Mouse (Mus musculus) midbrain, embryonic 12.5 days (tissue): ENCODE measurements at regions not wholly inside any gene's neighbourhood (a gene's known extent, or its start where the extent isn't known, plus 50 kb on each side); places are given as distances from the start of the nearest gene placed in this dataset.

Source experiments
- ATAC-seq: fragments of 200-750 bp; cut with Nextera tagmentation; 2 replicates; pipeline ENCODE4 v1.8.0; 2017; ENCODE audit warnings: low read depth, moderate TSS enrichment, moderate library complexity; ENCODE audit not compliant: low FRiP score
- H3K27ac ChIP-seq: fragments of 300-500 bp; sonication (generic); replicated peaks from 2 replicates; pipeline ENCODE4 v1.5.1; 2016; ENCODE audit warnings: mild to moderate bottlenecking
- H3K27me3 ChIP-seq: fragments of 300-500 bp; sonication (generic); 2 replicates; pipeline ENCODE4 v1.6.1; 2016; ENCODE audit warnings: mild to moderate bottlenecking
- H3K36me3 ChIP-seq: fragments of 300-500 bp; sonication (generic); 2 replicates; pipeline ENCODE4 v1.6.1; 2016
- H3K4me1 ChIP-seq: fragments of 300-500 bp; sonication (generic); 2 replicates; pipeline ENCODE4 v1.6.1; 2016
- H3K4me2 ChIP-seq: fragments of 300-500 bp; sonication (generic); replicated peaks from 2 replicates; pipeline ENCODE4 v1.6.1; 2016; ENCODE audit warnings: mild to moderate bottlenecking, moderate library complexity
- H3K4me3 ChIP-seq: fragments of 300-500 bp; sonication (generic); 2 replicates; pipeline ENCODE4 v1.5.1; 2016; ENCODE audit warnings: mild to moderate bottlenecking
- H3K9ac ChIP-seq: fragments of 300-500 bp; sonication (generic); replicated peaks from 2 replicates; pipeline ENCODE4 v1.6.1; 2016; ENCODE audit warnings: mild to moderate bottlenecking, moderate library complexity
- H3K9me3 ChIP-seq: fragments of 300-500 bp; sonication (generic); 2 replicates; pipeline ENCODE4 v1.6.1; 2016; ENCODE audit warnings: mild to moderate bottlenecking
- WGBS: fragments of 180-500 bp; shearing (Covaris S2); methylation state at CpG from one replicate; pipeline ENCODE4 v1.1.7; 2016; 5-methylcytosine and 5-hydroxymethylcytosine counted together

DNA sequence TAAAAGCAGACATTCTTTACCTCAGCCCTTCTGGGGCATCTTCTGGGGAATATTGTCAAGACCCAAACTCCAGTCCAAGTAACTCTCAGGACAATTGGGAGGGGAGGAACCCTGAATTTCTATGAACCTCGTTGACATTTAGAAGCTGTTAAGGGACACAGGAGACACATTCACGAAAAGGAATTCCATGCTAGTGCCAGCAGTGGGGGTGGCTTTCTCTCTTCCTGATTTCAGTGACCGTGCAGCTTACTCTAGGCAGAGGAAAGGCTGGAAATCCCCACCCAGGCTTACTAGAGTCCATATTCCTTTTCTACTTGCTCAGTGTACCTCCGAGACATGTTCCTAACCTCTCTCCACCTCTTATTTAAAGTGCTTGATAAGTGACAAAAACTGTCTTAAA lies 239.9 kb upstream of the Tgfbr2 start:
- no peak overlapping the region for H3K4me3 ChIP-seq
- ATAC-seq, result no peak
- H3K4me1 ChIP-seq, result no peaks in the 10 kb centered on the region
- H3K27ac ChIP-seq, result no peak overlapping the region
- H3K9me3 ChIP-seq, result no peaks in the 10 kb centered on the region
- 83% methylated on average over 4 of the region's 4 CpGs for WGBS
- H3K27me3 ChIP-seq, result no peaks in the 10 kb centered on the region
- H3K36me3 ChIP-seq, result no peaks in the 10 kb centered on the region
- H3K4me2 ChIP-seq, result no peak overlapping the region
- no peak overlapping the region for H3K9ac ChIP-seq

DNA sequence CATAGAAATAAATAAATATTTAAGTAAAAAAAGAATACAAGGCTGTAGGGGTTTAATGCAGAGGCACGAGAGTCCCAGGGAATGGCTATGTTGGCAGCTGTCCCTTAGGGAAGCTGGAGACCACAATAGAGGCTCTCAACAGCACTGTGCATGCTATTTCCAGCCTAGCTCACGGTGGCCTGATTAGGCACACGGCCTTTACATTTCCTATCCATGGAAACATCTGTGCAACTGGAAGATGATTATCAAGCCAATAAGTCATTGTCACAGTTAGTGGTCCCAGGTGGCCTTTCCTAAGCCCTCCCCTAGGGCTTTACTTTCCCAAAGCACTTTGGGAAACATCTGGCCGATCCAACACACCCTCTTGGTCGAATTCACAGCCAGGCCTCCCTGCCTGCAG lies 235.9 kb upstream of the Tgfbr2 start:
- Histone ChIP-seq H3K9ac (no peak overlapping the region), H3K27me3 (no peaks in the 10 kb centered on the region), H3K4me3 (no peak overlapping the region), H3K36me3 (no peaks in the 10 kb centered on the region), H3K4me1 (no peaks in the 10 kb centered on the region), H3K9me3 (0 out of 2 replicates have a peak, but pooled peaks cover 5% of the 10 kb centered on the region), H3K27ac (no peak overlapping the region), H3K4me2 (no peak overlapping the region)
- WGBS, result 86% methylated on average over 5 of the region's 5 CpGs
- ATAC-seq, result no peak

DNA sequence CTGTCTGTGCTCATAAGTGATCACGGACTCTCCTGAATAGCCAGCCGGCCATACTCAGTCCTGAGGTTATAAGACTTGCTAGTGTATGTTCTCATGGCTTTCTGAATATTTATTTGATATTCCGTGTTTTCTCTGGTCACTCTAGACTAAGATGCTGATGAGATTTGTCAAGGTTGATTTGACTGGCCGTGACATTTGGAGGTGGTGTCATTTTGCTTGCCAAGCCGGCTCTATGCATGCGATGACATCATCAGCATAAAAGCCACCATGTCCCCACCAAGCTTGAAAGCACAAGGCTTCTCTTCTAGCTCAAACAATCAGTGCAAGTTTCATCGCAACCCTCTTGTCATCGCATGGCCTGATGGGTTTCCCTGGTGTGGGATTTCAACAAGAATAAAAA lies 235.3 kb upstream of the Tgfbr2 start:
- H3K9ac ChIP-seq, result no peak overlapping the region
- 90% methylated on average over 8 of the region's 8 CpGs for WGBS
- H3K27ac ChIP-seq, result no peak overlapping the region
- H3K27me3 ChIP-seq, result no peaks in the 10 kb centered on the region
- no peaks in the 10 kb centered on the region for H3K4me1 ChIP-seq
- no peak overlapping the region for H3K4me3 ChIP-seq
- no peak overlapping the region for H3K4me2 ChIP-seq
- no peaks in the 10 kb centered on the region for H3K36me3 ChIP-seq
- ATAC-seq, result no peak
- 0 out of 2 replicates have a peak, but pooled peaks cover 5% of the 10 kb centered on the region for H3K9me3 ChIP-seq

DNA sequence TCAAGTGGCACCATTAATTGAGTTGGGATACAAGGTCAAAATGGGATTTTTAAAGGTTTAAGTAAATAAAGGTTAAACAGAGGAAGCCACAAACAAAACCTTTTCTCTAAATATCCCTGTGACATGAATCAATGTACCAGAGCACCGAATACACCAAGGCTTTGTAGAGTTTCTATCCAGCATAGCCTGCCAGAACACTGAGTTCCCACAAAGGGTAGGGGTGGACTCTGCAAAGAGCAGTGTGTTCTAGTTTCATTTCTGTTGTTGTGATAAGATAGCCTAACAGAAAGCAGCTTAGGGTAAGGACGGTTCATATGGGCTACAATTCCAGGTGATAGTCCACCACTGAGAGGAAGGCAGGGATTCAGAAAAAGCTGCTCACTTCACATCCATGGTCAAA lies 233.0 kb upstream of the Tgfbr2 start:
- Histone ChIP-seq H3K9me3 (0 out of 2 replicates have a peak, but pooled peaks cover 5% of the 10 kb centered on the region), H3K4me2 (no peak overlapping the region), H3K27ac (no peak overlapping the region), H3K36me3 (no peaks in the 10 kb centered on the region), H3K4me1 (no peaks in the 10 kb centered on the region), H3K4me3 (no peak overlapping the region), H3K27me3 (no peaks in the 10 kb centered on the region), H3K9ac (no peak overlapping the region)
- no peak for ATAC-seq
- WGBS, result 93% methylated on average over 2 of the region's 2 CpGs

DNA sequence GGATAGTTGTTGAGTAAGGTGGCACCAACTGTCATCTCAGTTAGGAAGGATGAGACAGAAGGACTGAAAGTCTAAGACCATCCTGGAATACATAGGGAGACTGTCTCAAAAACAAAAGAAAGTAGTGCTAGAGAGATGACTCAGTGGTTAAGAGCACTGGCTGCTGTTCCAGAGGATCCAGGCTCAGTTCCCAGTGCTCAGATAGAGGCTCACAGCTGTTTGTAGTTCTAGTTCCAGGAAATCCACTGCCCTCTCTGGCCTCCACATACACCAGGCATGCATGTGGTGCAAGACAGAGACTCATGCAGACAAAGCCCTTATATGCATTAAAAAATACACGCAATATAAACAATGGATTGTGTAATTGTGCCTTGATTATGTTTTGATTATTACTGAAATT lies 229.9 kb upstream of the Tgfbr2 start:
- no peaks in the 10 kb centered on the region for H3K27me3 ChIP-seq
- 0 out of 2 replicates have a peak, but pooled peaks cover 5% of the 10 kb centered on the region for H3K9me3 ChIP-seq
- no peaks in the 10 kb centered on the region for H3K4me1 ChIP-seq
- no peak for ATAC-seq
- H3K27ac ChIP-seq, result no peak overlapping the region
- H3K4me3 ChIP-seq, result no peak overlapping the region
- H3K9ac ChIP-seq, result no peak overlapping the region
- H3K36me3 ChIP-seq, result no peaks in the 10 kb centered on the region
- H3K4me2 ChIP-seq, result no peak overlapping the region
- WGBS, result 92% methylated on average over 1 of the region's 1 CpGs

DNA sequence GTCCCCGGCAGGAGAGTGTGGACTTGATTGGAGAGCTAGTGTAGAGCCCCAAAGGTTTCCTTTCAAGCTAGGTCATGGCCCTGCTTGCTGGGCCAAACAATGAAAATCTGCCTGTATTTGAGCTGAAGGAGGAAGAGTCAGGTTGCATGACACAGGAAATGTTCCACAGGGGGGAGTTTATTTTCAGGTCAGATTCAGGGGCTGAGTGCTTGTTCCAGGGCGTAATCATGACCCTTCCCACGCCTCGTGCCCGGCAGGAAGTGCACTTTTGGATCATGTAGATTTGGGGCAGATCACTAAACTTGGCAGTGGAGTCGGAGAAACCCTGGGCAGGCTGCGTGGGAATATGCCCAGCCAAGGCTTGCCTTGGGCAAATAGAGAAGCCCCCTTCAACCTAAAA lies 226.7 kb upstream of the Tgfbr2 start:
- H3K4me3 ChIP-seq, result no peak overlapping the region
- H3K36me3 ChIP-seq, result no peaks in the 10 kb centered on the region
- no peak for ATAC-seq
- H3K9me3 ChIP-seq, result no peaks in the 10 kb centered on the region
- H3K27ac ChIP-seq, result no peak overlapping the region
- no peaks in the 10 kb centered on the region for H3K27me3 ChIP-seq
- H3K9ac ChIP-seq, result no peak overlapping the region
- 76% methylated on average over 7 of the region's 7 CpGs for WGBS
- no peak overlapping the region for H3K4me2 ChIP-seq
- H3K4me1 ChIP-seq, result no peaks in the 10 kb centered on the region

DNA sequence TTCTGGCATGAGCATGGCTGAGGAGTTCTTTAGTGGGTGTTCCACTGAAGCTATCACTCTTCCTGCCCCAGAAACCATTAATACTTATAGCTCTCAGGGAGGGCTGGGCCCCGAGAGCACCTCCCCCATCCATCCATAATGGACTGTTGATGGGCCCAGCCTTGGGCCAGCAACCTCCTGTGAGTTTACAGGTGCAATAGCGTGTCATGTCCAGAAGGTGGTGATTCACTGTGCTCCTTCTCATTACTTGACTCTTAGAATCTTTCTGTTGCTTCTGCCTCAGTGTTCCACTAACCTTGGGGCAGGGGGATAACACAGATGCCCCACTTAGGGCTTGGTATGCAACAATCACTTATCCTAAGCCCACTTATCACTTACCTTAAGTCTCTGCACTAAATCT lies 225.1 kb upstream of the Tgfbr2 start:
- H3K4me1 ChIP-seq, result no peaks in the 10 kb centered on the region
- no peak for ATAC-seq
- H3K36me3 ChIP-seq, result no peaks in the 10 kb centered on the region
- H3K9ac ChIP-seq, result no peak overlapping the region
- no peak overlapping the region for H3K4me2 ChIP-seq
- 59% methylated on average over 2 of the region's 2 CpGs for WGBS
- no peaks in the 10 kb centered on the region for H3K9me3 ChIP-seq
- no peaks in the 10 kb centered on the region for H3K27me3 ChIP-seq
- no peak overlapping the region for H3K4me3 ChIP-seq
- H3K27ac ChIP-seq, result no peak overlapping the region

DNA sequence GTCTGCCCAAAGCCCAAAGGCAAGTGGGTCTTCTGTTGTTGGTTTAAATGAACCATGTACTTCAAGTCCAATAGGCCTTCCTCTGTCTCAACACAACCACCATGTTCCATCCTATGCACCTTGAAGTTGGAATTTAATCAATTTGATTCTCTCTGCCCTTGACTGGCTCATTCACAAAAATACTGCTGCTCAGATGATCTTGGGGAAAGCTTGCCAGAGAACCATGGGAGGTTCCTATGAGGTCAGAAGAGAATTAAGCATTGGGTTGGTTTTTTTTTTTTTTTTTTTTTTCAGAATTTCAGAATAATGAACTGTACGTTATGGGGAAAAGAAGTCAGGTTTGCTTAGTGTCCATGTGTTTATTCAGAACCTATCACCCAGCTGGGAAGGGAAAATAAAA lies 224.1 kb upstream of the Tgfbr2 start:
- no peak overlapping the region for H3K4me3 ChIP-seq

DNA sequence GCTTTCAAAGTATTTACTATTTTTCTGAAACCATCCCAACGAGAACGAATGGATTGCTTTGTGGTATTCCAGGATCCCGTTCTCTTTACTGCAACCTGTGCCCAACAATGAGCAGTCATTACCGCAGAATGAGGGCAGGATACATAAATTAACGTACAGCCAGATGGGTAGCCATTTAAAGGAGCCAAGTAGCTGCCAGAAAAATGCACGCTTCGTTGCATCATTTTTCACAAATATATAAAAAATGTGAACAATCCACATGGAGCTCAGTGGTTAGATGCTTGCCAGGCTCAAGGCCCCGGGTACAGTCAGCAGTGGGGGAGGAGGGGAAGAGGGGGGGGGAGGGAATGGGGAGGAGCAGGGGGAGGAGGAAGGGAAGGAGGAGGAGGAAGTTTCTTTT lies 217.1 kb upstream of the Tgfbr2 start:
- WGBS, result 84% methylated on average over 8 of the region's 8 CpGs
- Histone ChIP-seq H3K27me3 (no peaks in the 10 kb centered on the region), H3K9ac (no peak overlapping the region), H3K36me3 (no peaks in the 10 kb centered on the region), H3K9me3 (no peaks in the 10 kb centered on the region), H3K27ac (no peak overlapping the region), H3K4me3 (no peak overlapping the region), H3K4me2 (no peak overlapping the region), H3K4me1 (no peaks in the 10 kb centered on the region)
- ATAC-seq, result no peak

More for the DNA sequence above, 224.1 kb upstream of the Tgfbr2 start:
- Histone ChIP-seq H3K9ac (no peak overlapping the region), H3K4me2 (no peak overlapping the region), H3K27me3 (no peaks in the 10 kb centered on the region), H3K36me3 (no peaks in the 10 kb centered on the region), H3K27ac (no peak overlapping the region), H3K9me3 (no peaks in the 10 kb centered on the region), H3K4me1 (no peaks in the 10 kb centered on the region)
- no peak for ATAC-seq
- 79% methylated on average over 1 of the region's 1 CpGs for WGBS

DNA sequence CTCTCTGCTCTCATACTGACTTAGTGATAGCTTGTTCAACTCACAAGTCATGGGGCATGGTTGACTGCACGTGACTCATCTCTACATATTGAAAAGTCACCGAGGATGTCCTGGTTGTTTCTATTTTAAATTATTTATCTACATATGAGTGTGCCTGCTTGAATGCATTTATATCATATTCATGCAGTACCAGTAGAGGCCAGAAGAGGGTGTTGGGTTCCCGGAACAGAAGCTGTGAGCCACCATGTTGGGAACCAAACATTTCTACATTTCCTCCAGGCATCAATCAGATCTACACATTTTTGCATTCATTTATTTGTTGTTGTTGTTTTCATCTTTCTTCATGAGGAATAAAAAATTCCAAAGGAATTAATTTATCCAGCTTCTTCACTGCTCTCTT lies 214.6 kb upstream of the Tgfbr2 start:
- WGBS, result 92% methylated on average over 3 of the region's 3 CpGs
- H3K27me3 ChIP-seq, result no peaks in the 10 kb centered on the region
- no peak overlapping the region for H3K27ac ChIP-seq
- no peak overlapping the region for H3K4me3 ChIP-seq
- no peaks in the 10 kb centered on the region for H3K9me3 ChIP-seq
- H3K4me1 ChIP-seq, result no peaks in the 10 kb centered on the region
- no peak overlapping the region for H3K4me2 ChIP-seq
- H3K9ac ChIP-seq, result no peak overlapping the region
- H3K36me3 ChIP-seq, result no peaks in the 10 kb centered on the region
- ATAC-seq, result no peak

DNA sequence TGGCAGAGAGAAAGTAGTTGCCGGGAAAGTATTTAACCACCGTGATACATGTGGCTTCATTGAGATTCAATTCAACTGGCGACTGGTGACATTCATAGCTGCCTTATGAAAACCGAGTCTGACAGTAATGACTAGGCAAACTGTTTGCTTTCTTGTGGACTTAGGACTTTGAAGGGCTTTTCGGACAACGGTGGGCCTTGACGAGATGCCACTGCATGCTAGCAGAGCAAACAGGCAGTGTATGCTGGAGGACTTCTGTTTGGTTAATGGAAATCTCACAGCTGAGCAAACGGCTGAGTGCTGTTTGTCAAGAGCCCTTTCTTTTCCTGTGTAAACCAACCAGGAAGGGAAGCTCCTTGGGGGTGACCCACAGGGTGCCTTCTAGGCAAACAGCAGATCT lies 213.7 kb upstream of the Tgfbr2 start:
- ATAC-seq, result no peak

DNA sequence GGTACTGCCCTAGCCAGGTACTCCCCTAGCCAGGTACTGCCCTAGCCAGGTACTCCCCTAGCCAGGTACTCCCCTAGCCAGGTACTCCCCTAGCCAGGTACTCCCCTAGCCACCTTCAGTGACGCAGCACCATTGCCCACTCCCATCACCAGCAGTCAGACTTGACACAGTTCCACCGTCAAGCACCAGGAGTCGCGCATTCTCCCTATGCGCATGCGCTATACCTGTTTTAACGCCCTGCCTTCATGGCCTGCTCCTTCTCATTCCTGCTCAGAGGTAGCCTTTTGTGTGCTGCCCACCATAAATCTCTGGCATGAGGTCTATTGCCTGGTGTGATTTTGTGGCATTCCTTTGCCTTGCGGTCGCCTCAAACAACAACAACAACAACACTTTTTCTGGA lies 212.9 kb upstream of the Tgfbr2 start:
- no peak overlapping the region for H3K27ac ChIP-seq
- WGBS, result 98% methylated on average over 9 of the region's 9 CpGs

More for the DNA sequence above, 213.7 kb upstream of the Tgfbr2 start:
- Histone ChIP-seq H3K4me3 (no peak overlapping the region), H3K27ac (no peak overlapping the region), H3K4me1 (no peaks in the 10 kb centered on the region), H3K4me2 (no peak overlapping the region), H3K9me3 (no peaks in the 10 kb centered on the region), H3K27me3 (no peaks in the 10 kb centered on the region), H3K36me3 (no peaks in the 10 kb centered on the region), H3K9ac (no peak overlapping the region)
- 61% methylated on average over 8 of the region's 8 CpGs for WGBS

More for the DNA sequence above, 212.9 kb upstream of the Tgfbr2 start:
- H3K9ac ChIP-seq, result no peak overlapping the region
- H3K4me2 ChIP-seq, result no peak overlapping the region
- H3K4me1 ChIP-seq, result 0 out of 2 replicates have a peak, but pooled peaks cover 6% of the 10 kb centered on the region
- no peaks in the 10 kb centered on the region for H3K27me3 ChIP-seq
- H3K9me3 ChIP-seq, result no peaks in the 10 kb centered on the region
- no peak for ATAC-seq
- H3K36me3 ChIP-seq, result no peaks in the 10 kb centered on the region
- no peak overlapping the region for H3K4me3 ChIP-seq
